16 mouse cellular contexts compared by ENCODE assay signal in genomic region chr2:157792840-157793552, GRCm38 (mm10). TPM values are rescaled to one million over a fixed set of nuclear protein-coding genes. Genes with fewer than 3 reads are reported as not detected.
A peak's percentile ranks its signal among the peaks of the same experiment; 100 is the strongest.
DNase-seq lines count a peak whose midpoint lies in the region; ATAC-seq and TF ChIP-seq lines count a peak whose summit lies in the region.
"Had no signal": no experiment of that assay in that cellular context is flagged by ENCODE, and none has a peak within 500 bp of the region (broad histone marks: within the 10 kb centered on the region; RNA-seq: fewer than 3 reads in every experiment).

No protein-coding gene starts in this region.

- H3K4me3 ChIP-seq in hindbrain, embryonic 12.5 days, result no peak overlapping the region
- no peak overlapping the region for H3K4me3 ChIP-seq in hindbrain, embryonic 16.5 days (ENCODE audit: low read length)
- no peak overlapping the region for H3K4me3 ChIP-seq in neural tube, embryonic 15.5 days (replicated peaks)
- no peak overlapping the region for H3K4me3 ChIP-seq in liver, postnatal 0 days (ENCODE audit: low read depth, low read length)
- H3K4me3 ChIP-seq: embryonic facial prominence, embryonic 15.5 days; intestine, embryonic 15.5 days had no signal

- no peak for TF ChIP-seq EP300 in liver, postnatal 0 days (IDR thresholded peaks at IDR 0.05; ENCODE audit: low read depth)

- no peak for ATAC-seq in hindbrain, embryonic 12.5 days (ENCODE audit: low FRiP score)
- ATAC-seq in hindbrain, embryonic 16.5 days, result no peak
- no peak for ATAC-seq in neural tube, embryonic 15.5 days (ENCODE audit: low FRiP score)
- no peak for ATAC-seq in liver, postnatal 0 days
- ATAC-seq: intestine, embryonic 15.5 days had no signal

- H3K27me3 ChIP-seq in hindbrain, embryonic 12.5 days, result peaks cover 58% of the 10 kb centered on the region
- 0 out of 2 replicates have a peak, but pooled peaks cover 2% of the 10 kb centered on the region for H3K27me3 ChIP-seq in hindbrain, embryonic 16.5 days (replicated peaks; ENCODE audit: control insufficient read depth, insufficient read depth, low read length)
- no peaks in the 10 kb centered on the region for H3K27me3 ChIP-seq in neural tube, embryonic 15.5 days (replicated peaks)
- no peaks in the 10 kb centered on the region for H3K27me3 ChIP-seq in liver, postnatal 0 days (ENCODE audit: insufficient read depth, low read length)
- H3K27me3 ChIP-seq: embryonic facial prominence, embryonic 15.5 days; intestine, embryonic 15.5 days had no signal

- 83% methylated on average over 10 of the region's 10 CpGs for WGBS in hindbrain, embryonic 12.5 days
- WGBS in hindbrain, embryonic 16.5 days, result 78% methylated on average over 10 of the region's 10 CpGs
- 88% methylated on average over 10 of the region's 10 CpGs for WGBS in neural tube, embryonic 15.5 days
- WGBS in liver, postnatal 0 days (ENCODE audit: insufficient replicate concordance), result 53% methylated on average over 10 of the region's 10 CpGs

- no peak for TF ChIP-seq CTCF in liver, postnatal 0 days (IDR thresholded peaks at IDR 0.05; ENCODE audit: low read depth)

- H3K9me3 ChIP-seq in hindbrain, embryonic 12.5 days (replicated peaks), result no peaks in the 10 kb centered on the region
- H3K9me3 ChIP-seq in hindbrain, embryonic 16.5 days (ENCODE audit: control insufficient read depth, low read length), result no peaks in the 10 kb centered on the region
- H3K9me3 ChIP-seq in neural tube, embryonic 15.5 days (replicated peaks), result no peaks in the 10 kb centered on the region
- no peaks in the 10 kb centered on the region for H3K9me3 ChIP-seq in liver, postnatal 0 days (ENCODE audit: low read length)
- H3K9me3 ChIP-seq: embryonic facial prominence, embryonic 15.5 days; intestine, embryonic 15.5 days had no signal

- intact Hi-C loops in heart, postnatal 25 days (cut with DNase I), result no loop called here

- no peak overlapping the region for H3K4me2 ChIP-seq in hindbrain, embryonic 12.5 days (replicated peaks)
- H3K4me2 ChIP-seq in hindbrain, embryonic 16.5 days (ENCODE audit: low read length), result no peak overlapping the region
- H3K4me2 ChIP-seq in neural tube, embryonic 15.5 days, result no peak overlapping the region
- no peak overlapping the region for H3K4me2 ChIP-seq in liver, postnatal 0 days (ENCODE audit: low read depth, low read length)
- H3K4me2 ChIP-seq: embryonic facial prominence, embryonic 15.5 days; intestine, embryonic 15.5 days had no signal

- peak overlapping the region; percentile 2; the same call in 1 of the 2 replicates for H3K27ac ChIP-seq in hindbrain, embryonic 12.5 days
- no peak overlapping the region for H3K27ac ChIP-seq in hindbrain, embryonic 16.5 days (ENCODE audit: low read depth, low read length)
- peak overlapping the region; percentile 54 for H3K27ac ChIP-seq in neural tube, embryonic 15.5 days (replicated peaks)
- peak overlapping the region; percentile 39; the same call in 1 of the 2 replicates for H3K27ac ChIP-seq in liver, postnatal 0 days (ENCODE audit: low read depth)
- H3K27ac ChIP-seq: embryonic facial prominence, embryonic 15.5 days; intestine, embryonic 15.5 days had no signal

- H3K4me1 ChIP-seq in hindbrain, embryonic 12.5 days, result peaks cover 33% of the 10 kb centered on the region
- H3K4me1 ChIP-seq in hindbrain, embryonic 16.5 days (ENCODE audit: control insufficient read depth, insufficient read depth, low read depth, low read length), result peaks cover 12% of the 10 kb centered on the region
- H3K4me1 ChIP-seq in neural tube, embryonic 15.5 days, result peaks cover 30% of the 10 kb centered on the region
- 0 out of 2 replicates have a peak, but pooled peaks cover 3% of the 10 kb centered on the region for H3K4me1 ChIP-seq in liver, postnatal 0 days (ENCODE audit: insufficient read depth)
- H3K4me1 ChIP-seq: embryonic facial prominence, embryonic 15.5 days; intestine, embryonic 15.5 days had no signal

- H3K36me3 ChIP-seq in hindbrain, embryonic 12.5 days, result no peaks in the 10 kb centered on the region
- H3K36me3 ChIP-seq in hindbrain, embryonic 16.5 days (ENCODE audit: control insufficient read depth, insufficient read depth, low read length), result no peaks in the 10 kb centered on the region
- no peaks in the 10 kb centered on the region for H3K36me3 ChIP-seq in neural tube, embryonic 15.5 days
- H3K36me3 ChIP-seq in liver, postnatal 0 days (replicated peaks; ENCODE audit: insufficient read depth, low read length), result peaks cover 5% of the 10 kb centered on the region

- no peak for DNase-seq in neural tube, embryonic 10.5 days (ENCODE audit: extremely low spot score, low spot score)
- no peak for DNase-seq in liver, postnatal 0 days
- no peak for DNase-seq in heart, postnatal 25 days (ENCODE audit: low spot score)
- no peak for DNase-seq in layer of hippocampus, adult 11-12 months (ENCODE audit: low spot score)
- DNase-seq: adrenal gland, postnatal 25 days; B cell, adult 2 months; cerebellum, adult 8-10 months; heart, adult 11 months; left cerebral cortex, postnatal 4 days; lung, adult 18-20 months; thymus, postnatal 36 days had no signal

- no peak overlapping the region for H3K9ac ChIP-seq in hindbrain, embryonic 12.5 days
- H3K9ac ChIP-seq in hindbrain, embryonic 16.5 days (ENCODE audit: low read depth, low read length), result no peak overlapping the region
- no peak overlapping the region for H3K9ac ChIP-seq in neural tube, embryonic 15.5 days (replicated peaks)
- no peak overlapping the region for H3K9ac ChIP-seq in liver, postnatal 0 days (replicated peaks)
- H3K9ac ChIP-seq: embryonic facial prominence, embryonic 15.5 days; intestine, embryonic 15.5 days had no signal

RNA-seq across cellular contexts. Expression of gene Ctnnbl1, which starts 55.8 kb away (rescaled TPM):
- 82.3 and 83.7 TPM in 2 replicates for polyA plus RNA-seq in hindbrain, embryonic 12.5 days (2016; fragmentation: Nextera tagmentation; extraction: Ambion mirVana)
- 53.0 and 58.8 TPM in 2 replicates for polyA plus RNA-seq in hindbrain, embryonic 16.5 days (2015; fragmentation: Nextera tagmentation; extraction: Ambion mirVana)
- 51.3 and 52.6 TPM in 2 replicates for polyA plus RNA-seq in neural tube, embryonic 15.5 days (2015; fragmentation: Nextera tagmentation; extraction: Ambion mirVana)
- 17.4 and 19.9 TPM in 2 replicates for polyA plus RNA-seq in liver, postnatal 0 days (2015; fragmentation: Nextera tagmentation; extraction: Ambion mirVana)
- total RNA-seq in heart, postnatal 25 days (2021), result 1 to 10 TPM; 9.1 to 9.4 TPM
